Mouse (Mus musculus): ENCODE data around the gene 0610012G03Rik.

GRCm38 (mm10) chr16:31908959-31909358, 39.3 kb downstream of the 0610012G03Rik start:
- TF ChIP-seq POLR2A (IDR thresholded peaks at IDR 0.05; ENCODE audit: borderline replicate concordance, extremely low read depth, insufficient read depth, insufficient read length, poor library complexity, severe bottlenecking) (no peak), CTCF (IDR thresholded peaks at IDR 0.05; ENCODE audit: borderline replicate concordance, extremely low read depth, insufficient read depth, insufficient read length) (no peak)

Data from brain, embryonic 14.5 days (tissue).